Mouse (Mus musculus) MEL (cell line): ENCODE results near the gene Stfa3. TPM values are rescaled to one million over a fixed set of nuclear protein-coding genes. Genes with fewer than 3 reads are reported as not detected.

Source experiments
- DNase-seq: peaks from one replicate; pipeline ENCODE4 v3.0.0; 2011; ENCODE audit warnings: low read depth, low spot score
- H3K27ac ChIP-seq: 2 replicates; pipeline ENCODE4 v1.5.1; 2012; ENCODE audit warnings: low read depth, mild to moderate bottlenecking, control low read depth, low read length, moderate library complexity; ENCODE audit not compliant: control insufficient read depth
- H3K27me3 ChIP-seq, 2 experiments: fragments of 150-350 bp in 1 of 2; sonication (generic) in 1 of 2; 2 replicates each; pipeline ENCODE4 v1.6.1; 2012; ENCODE audit warnings: low read length in 2 of 2, mild to moderate bottlenecking in 2 of 2, improper control_type of control experiment in 1 of 2, moderate library complexity in 1 of 2; ENCODE audit not compliant: insufficient read depth in 2 of 2, control insufficient read depth in 1 of 2
- H3K36me3 ChIP-seq, 2 experiments: 2 replicates each; pipeline ENCODE4 v1.6.1; 2012 to 2014; ENCODE audit warnings: low read length in 2 of 2, improper control_type of control experiment in 1 of 2, inconsistent platforms in 1 of 2, mild to moderate bottlenecking in 1 of 2; ENCODE audit not compliant: insufficient read depth in 2 of 2, control insufficient read depth in 1 of 2
- H3K4me1 ChIP-seq, 2 experiments: fragments of 150-350 bp in 1 of 2; sonication (generic) in 1 of 2; 2 replicates each; pipeline ENCODE4 v1.6.1; 2012; ENCODE audit warnings: low read length in 2 of 2, improper control_type of control experiment in 1 of 2, mild to moderate bottlenecking in 1 of 2; ENCODE audit not compliant: insufficient read depth in 2 of 2, control insufficient read depth in 1 of 2
- H3K4me3 ChIP-seq, 2 experiments: fragments of 150-350 bp in 1 of 2; sonication (generic) in 1 of 2; 2 replicates each; pipeline ENCODE4 v1.5.1; 2012; ENCODE audit warnings: low read depth in 2 of 2, low read length in 2 of 2, mild to moderate bottlenecking in 2 of 2, moderate library complexity in 2 of 2, control low read depth in 1 of 2, improper control_type of control experiment in 1 of 2; ENCODE audit not compliant: control insufficient read depth in 1 of 2, insufficient read depth in 1 of 2
- H3K79me2 ChIP-seq: 2 replicates; pipeline ENCODE4 v1.6.1; 2012; ENCODE audit warnings: mild to moderate bottlenecking, low read length, moderate library complexity; ENCODE audit not compliant: control insufficient read depth, poor library complexity, insufficient read depth
- H3K9ac ChIP-seq: 2 replicates; pipeline ENCODE4 v1.6.1; 2012; ENCODE audit warnings: low read depth, mild to moderate bottlenecking, control low read depth, low read length, moderate library complexity; ENCODE audit not compliant: control insufficient read depth, poor library complexity, severe bottlenecking
- H3K9me3 ChIP-seq: fragments of 150-350 bp; sonication (generic); replicated peaks from 2 replicates; pipeline ENCODE4 v1.6.1; 2012; ENCODE audit warnings: mild to moderate bottlenecking, low read length, improper control_type of control experiment, moderate library complexity; ENCODE audit not compliant: insufficient read depth
- BHLHE40 ChIP-seq: IDR thresholded peaks from 2 replicates; pipeline ENCODE4 v1.6.1; 2012; ENCODE audit warnings: low read depth, mild to moderate bottlenecking, inconsistent platforms, low read length, improper control_type of control experiment, borderline replicate concordance
- CHD1 ChIP-seq: IDR thresholded peaks from 2 replicates; pipeline ENCODE4 v1.6.1; 2012; ENCODE audit warnings: low read depth, mild to moderate bottlenecking, inconsistent platforms, low read length, improper control_type of control experiment
- CHD2 ChIP-seq: IDR thresholded peaks from 2 replicates; pipeline ENCODE4 v1.6.1; 2011; ENCODE audit warnings: low read length, improper control_type of control experiment
- CTCF ChIP-seq, 3 experiments: IDR thresholded peaks in 2 of 3; conservative IDR thresholded peaks in 1 of 3; 2 replicates each; pipeline ENCODE4 v1.5.1; 2011 to 2012; ENCODE audit warnings: low read length in 3 of 3, low read depth in 2 of 3, mild to moderate bottlenecking in 2 of 3, improper control_type of control experiment in 1 of 3, inconsistent platforms in 1 of 3, mixed read lengths in 1 of 3, moderate library complexity in 1 of 3; ENCODE audit not compliant: control insufficient read depth in 1 of 3, insufficient read depth in 1 of 3, poor library complexity in 1 of 3, severe bottlenecking in 1 of 3
- E2F4 ChIP-seq: IDR thresholded peaks from 2 replicates; pipeline ENCODE4 v1.6.1; 2011; ENCODE audit warnings: low read depth, low read length, improper control_type of control experiment, borderline replicate concordance
- ETS1 ChIP-seq: IDR thresholded peaks from 2 replicates; pipeline ENCODE4 v1.6.1; 2012; ENCODE audit warnings: low read depth, mild to moderate bottlenecking, inconsistent platforms, low read length, improper control_type of control experiment, moderate library complexity
- GABPA ChIP-seq: IDR thresholded peaks from 2 replicates; pipeline ENCODE4 v1.6.1; 2012; ENCODE audit warnings: low read depth, mild to moderate bottlenecking, inconsistent platforms, low read length, improper control_type of control experiment, moderate library complexity
- GATA1 ChIP-seq: IDR thresholded peaks from 2 replicates; pipeline ENCODE4 v1.6.1; 2011; ENCODE audit warnings: low read depth, low read length, improper control_type of control experiment
- JUND ChIP-seq: IDR thresholded peaks from 2 replicates; pipeline ENCODE4 v1.6.1; 2011; ENCODE audit warnings: low read depth, mild to moderate bottlenecking, improper control_type of control experiment, low read length
- MAX ChIP-seq: IDR thresholded peaks from 2 replicates; pipeline ENCODE4 v1.6.1; 2011; ENCODE audit warnings: low read length, improper control_type of control experiment
- MEF2A ChIP-seq: IDR thresholded peaks from 2 replicates; pipeline ENCODE4 v1.6.1; 2014; ENCODE audit warnings: low read depth, mild to moderate bottlenecking, inconsistent platforms, low read length, improper control_type of control experiment; ENCODE audit not compliant: poor library complexity, insufficient replicate concordance, severe bottlenecking; ENCODE audit errors: extremely low read depth
- MXI1 ChIP-seq: IDR thresholded peaks from 2 replicates; pipeline ENCODE4 v1.6.1; 2011; ENCODE audit warnings: mild to moderate bottlenecking, low read depth, low read length, improper control_type of control experiment
- MYB ChIP-seq: IDR thresholded peaks from 2 replicates; pipeline ENCODE4 v1.6.1; 2011; ENCODE audit warnings: mild to moderate bottlenecking, low read depth, low read length, improper control_type of control experiment
- MYC ChIP-seq: IDR thresholded peaks from 2 replicates; pipeline ENCODE4 v1.6.1; 2011; ENCODE audit warnings: low read depth, mild to moderate bottlenecking, low read length, improper control_type of control experiment, moderate library complexity
- NELFE ChIP-seq: IDR thresholded peaks from 2 replicates; pipeline ENCODE4 v1.6.1; 2011; ENCODE audit warnings: low read depth, low read length, improper control_type of control experiment
- NRF1 ChIP-seq: IDR thresholded peaks from 2 replicates; pipeline ENCODE4 v1.6.1; 2014; ENCODE audit warnings: low read depth, mild to moderate bottlenecking, inconsistent platforms, low read length, improper control_type of control experiment, moderate library complexity; ENCODE audit not compliant: poor library complexity, insufficient read depth, severe bottlenecking
- POLR2A ChIP-seq, 2 experiments: IDR thresholded peaks; 2 replicates each; pipeline ENCODE4 v1.6.1; 2011 to 2012; ENCODE audit warnings: low read length in 2 of 2, mild to moderate bottlenecking in 2 of 2, control low read depth in 1 of 2, improper control_type of control experiment in 1 of 2, low read depth in 1 of 2, moderate library complexity in 1 of 2; ENCODE audit not compliant: control insufficient read depth in 1 of 2, insufficient read depth in 1 of 2, poor library complexity in 1 of 2
- POLR2AphosphoS2 ChIP-seq: IDR thresholded peaks from 2 replicates; pipeline ENCODE4 v1.6.1; 2011; ENCODE audit warnings: low read length, improper control_type of control experiment
- POLR2AphosphoS5 ChIP-seq: IDR thresholded peaks from 2 replicates; pipeline ENCODE4 v1.6.1; 2012; ENCODE audit warnings: low read depth, borderline replicate concordance, mild to moderate bottlenecking, inconsistent platforms, low read length, moderate library complexity, mixed read lengths
- RAD21 ChIP-seq: IDR thresholded peaks from 2 replicates; pipeline ENCODE4 v1.6.1; 2011; ENCODE audit warnings: mild to moderate bottlenecking, low read depth, low read length, improper control_type of control experiment
- RCOR1 ChIP-seq: IDR thresholded peaks from 2 replicates; pipeline ENCODE4 v1.6.1; 2012; ENCODE audit warnings: low read depth, mild to moderate bottlenecking, inconsistent platforms, low read length, improper control_type of control experiment
- SIN3A ChIP-seq: IDR thresholded peaks from 2 replicates; pipeline ENCODE4 v1.6.1; 2012; ENCODE audit warnings: low read length, improper control_type of control experiment, inconsistent platforms
- SMC3 ChIP-seq: IDR thresholded peaks from 2 replicates; pipeline ENCODE4 v1.6.1; 2011; ENCODE audit warnings: low read depth, low read length, improper control_type of control experiment
- TAL1 ChIP-seq: IDR thresholded peaks from 2 replicates; pipeline ENCODE4 v1.6.1; 2012; ENCODE audit warnings: mild to moderate bottlenecking, inconsistent platforms, low read length, moderate library complexity, mixed read lengths
- TBP ChIP-seq: IDR thresholded peaks from 2 replicates; pipeline ENCODE4 v1.8.0; 2011; ENCODE audit warnings: low read depth, low read length, improper control_type of control experiment
- TCF12 ChIP-seq: IDR thresholded peaks from 2 replicates; pipeline ENCODE4 v1.6.1; 2014; ENCODE audit warnings: low read depth, mild to moderate bottlenecking, inconsistent platforms, low read length, improper control_type of control experiment, moderate library complexity
- UBTF ChIP-seq: IDR thresholded peaks from 2 replicates; pipeline ENCODE4 v1.6.1; 2012; ENCODE audit warnings: low read depth, mild to moderate bottlenecking, inconsistent platforms, low read length, improper control_type of control experiment, moderate library complexity, borderline replicate concordance; ENCODE audit not compliant: insufficient read depth
- USF1 ChIP-seq: IDR thresholded peaks from 2 replicates; pipeline ENCODE4 v1.6.1; 2014; ENCODE audit warnings: low read depth, mild to moderate bottlenecking, inconsistent platforms, low read length, improper control_type of control experiment, moderate library complexity
- USF2 ChIP-seq, 2 experiments: IDR thresholded peaks; 2 replicates each; pipeline ENCODE4 v1.6.1; 2011 to 2012; ENCODE audit warnings: improper control_type of control experiment in 2 of 2, low read length in 2 of 2, borderline replicate concordance in 1 of 2, inconsistent platforms in 1 of 2, low read depth in 1 of 2, mild to moderate bottlenecking in 1 of 2; ENCODE audit not compliant: insufficient read depth in 1 of 2
- ZC3H11A ChIP-seq: IDR thresholded peaks from 2 replicates; pipeline ENCODE4 v1.6.1; 2012; ENCODE audit warnings: low read depth, mild to moderate bottlenecking, inconsistent platforms, low read length, improper control_type of control experiment
- ZMIZ1 ChIP-seq: IDR thresholded peaks from 2 replicates; pipeline ENCODE4 v1.6.1; 2012; ENCODE audit warnings: low read depth, mild to moderate bottlenecking, inconsistent platforms, low read length, improper control_type of control experiment, moderate library complexity
- ZNF384 ChIP-seq: IDR thresholded peaks from 2 replicates; pipeline ENCODE4 v1.6.1; 2012; ENCODE audit warnings: low read depth, mild to moderate bottlenecking, inconsistent platforms, low read length, improper control_type of control experiment
- polyA plus RNA-seq, 2 experiments: library from polyadenylated mRNA; stranded (reverse) in 1 of 2; unstranded in 1 of 2; fragments of >175 nt in 1 of 2; fragments of >200 nt in 1 of 2; gene quantifications; 2 replicates each; pipeline versions ENCODE4 v1.2.1 to v1.2.4; 2012; ENCODE audit warnings: low replicate concordance in 2 of 2, low read depth in 1 of 2; ENCODE audit not compliant: insufficient read length in 2 of 2, insufficient read depth in 1 of 2, missing spikeins in 1 of 2
- total RNA-seq: library from RNA; depleted of rRNA; stranded (reverse); fragments of 300-350 nt; gene quantifications from 2 replicates; pipeline ENCODE4 v1.2.3, GENCODE M21; 2012

Gene Stfa3
- total and polyA plus RNA-seq, 3 experiments: not detected

DNA sequence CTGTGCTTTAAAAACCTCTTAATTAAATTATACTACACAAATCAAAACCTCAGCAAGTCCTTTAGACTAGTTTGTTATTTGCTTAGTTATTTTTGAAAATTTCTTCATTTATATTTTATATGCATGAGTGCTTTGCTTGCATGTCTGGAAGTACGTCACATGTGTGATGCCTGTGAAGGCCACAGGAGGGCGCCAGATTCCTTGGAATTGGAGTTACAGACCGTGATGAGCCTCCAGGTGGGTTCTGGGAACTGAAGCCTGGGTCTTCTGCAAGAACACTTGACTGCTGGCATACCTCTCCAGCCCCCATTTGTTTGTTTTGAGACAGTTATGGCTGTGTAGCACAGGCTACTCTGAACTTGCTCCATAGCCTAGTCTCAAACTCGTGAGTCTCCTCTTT, 13.7 kb upstream of the Stfa3 start:
- H3K4me1 ChIP-seq: peaks cover 0 to 2% of the 10 kb centered on the region in 2 experiments; a peak in 1 of 4 replicates
- H3K9ac ChIP-seq: no peak overlapping the region
- no peaks in the 10 kb centered on the region for H3K27me3 ChIP-seq
- no peak overlapping the region for H3K27ac ChIP-seq
- no peak overlapping the region for H3K4me3 ChIP-seq
- peak; percentile 49 for DNase-seq
- H3K79me2 ChIP-seq: no peaks in the 10 kb centered on the region
- H3K9me3 ChIP-seq: no peaks in the 10 kb centered on the region
- TF ChIP-seq GATA1 (no peak), SMC3 (peak; percentile 33), UBTF (no peak), USF2 (IDR thresholded peaks at IDR 0.05; ENCODE audit: borderline replicate concordance in 1 of 2, insufficient read depth in 1 of 2, low read depth in 1 of 2, low read length in 2 of 2) (no peak), GABPA (no peak), JUND (no peak), NELFE (no peak), POLR2AphosphoS5 (no peak), RCOR1 (no peak), RAD21 (peak; percentile 52), POLR2AphosphoS2 (no peak), ZNF384 (no peak), NRF1 (no peak), MXI1 (no peak), MYB (no peak), ETS1 (no peak), CTCF (IDR thresholded peaks at IDR 0.05 in 2 of 3, conservative IDR thresholded peaks at IDR 0.05 in 1 of 3; ENCODE audit: control insufficient read depth in 1 of 3, insufficient read depth in 1 of 3, low read depth in 2 of 3, low read length in 3 of 3, poor library complexity in 1 of 3, severe bottlenecking in 1 of 3) (peak; percentile 44 to 58 (median 53)), CHD1 (no peak), TCF12 (no peak), BHLHE40 (no peak), SIN3A (no peak), MAX (no peak), TBP (no peak), ZC3H11A (0 out of 2 replicates have a peak, but pooled peaks have one; percentile 14), POLR2A (IDR thresholded peaks at IDR 0.05; ENCODE audit: control insufficient read depth in 1 of 2, insufficient read depth in 1 of 2, low read depth in 1 of 2, low read length in 2 of 2, poor library complexity in 1 of 2) (no peak), MEF2A (no peak), ZMIZ1 (no peak), CHD2 (no peak), E2F4 (no peak), USF1 (no peak), TAL1 (no peak), MYC (no peak)
- no peaks in the 10 kb centered on the region for H3K36me3 ChIP-seq
